Mouse (Mus musculus): ENCODE measurements around the gene Snx11.
A peak's percentile ranks its signal among the peaks of the same experiment; 100 is the strongest.
"Not testable (repeated sequence)": the region's sequence is repeated elsewhere in the genome, so short reads cannot be mapped to it uniquely, and the experiment has no call there.

Gene Snx11

DNA sequence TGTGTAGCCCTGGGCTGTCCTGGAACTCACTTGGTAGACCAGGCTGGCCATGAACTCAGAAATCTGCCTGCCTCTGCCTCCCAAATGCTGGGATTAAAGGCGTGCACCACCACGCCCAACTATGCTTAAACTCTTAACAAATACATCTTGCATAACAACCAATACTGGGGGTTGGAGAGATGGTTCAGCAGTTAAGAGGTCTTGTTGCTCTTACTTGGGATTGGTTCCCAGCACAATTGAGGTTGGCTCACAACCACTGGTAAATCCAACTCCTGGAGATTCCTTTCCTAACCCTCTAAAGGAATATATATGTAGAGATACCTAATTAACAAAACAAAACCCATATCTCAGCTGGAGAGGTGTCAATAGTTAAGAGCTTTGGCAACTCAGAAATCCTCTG, 18.7 kb upstream of the Snx11 start:
- DNase-seq (ENCODE audit: low spot score in 2 of 2) = no peak

DNA sequence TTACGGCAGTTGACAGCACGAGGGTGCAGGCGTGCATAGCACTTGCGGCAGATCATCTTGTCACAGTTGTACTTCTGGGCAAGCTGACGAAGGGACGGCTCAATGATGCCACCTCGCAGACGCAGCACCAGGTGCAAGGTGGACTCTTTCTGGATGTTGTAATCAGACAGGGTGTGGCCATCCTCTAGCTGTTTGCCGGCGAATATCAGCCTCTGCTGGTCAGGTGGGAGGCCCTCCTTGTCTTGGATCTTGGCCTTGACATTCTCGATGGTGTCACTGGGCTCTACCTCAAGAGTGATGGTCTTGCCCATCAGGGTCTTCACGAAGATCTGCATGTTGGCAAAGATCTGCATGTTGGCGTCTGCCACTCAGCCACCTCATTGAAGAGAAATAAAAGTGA, 18.1 kb upstream of the Snx11 start:
- no peak for DNase-seq (ENCODE audit: low spot score in 2 of 2)

DNA sequence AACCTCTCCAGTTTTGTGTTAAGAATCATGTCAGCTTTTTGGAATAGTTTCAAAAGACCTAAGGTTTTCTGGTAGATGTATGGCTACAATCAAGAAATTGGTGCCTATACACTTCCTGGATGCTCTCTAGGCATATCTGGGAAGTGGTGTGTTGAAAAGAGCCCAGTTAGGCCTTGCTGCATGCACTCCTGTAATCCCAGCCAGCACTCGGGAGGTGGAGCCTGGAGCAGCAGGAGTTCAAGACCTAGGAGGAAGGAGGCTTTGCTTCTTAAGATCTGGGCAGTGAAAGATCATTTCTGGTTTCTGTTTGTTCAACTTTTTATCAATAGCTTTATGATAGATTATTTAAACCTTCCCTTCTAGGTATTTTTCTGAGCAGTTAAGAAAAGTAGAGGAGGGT, 13.3 kb upstream of the Snx11 start:
- DNase-seq (ENCODE audit: low spot score in 2 of 2) = no peak

DNA sequence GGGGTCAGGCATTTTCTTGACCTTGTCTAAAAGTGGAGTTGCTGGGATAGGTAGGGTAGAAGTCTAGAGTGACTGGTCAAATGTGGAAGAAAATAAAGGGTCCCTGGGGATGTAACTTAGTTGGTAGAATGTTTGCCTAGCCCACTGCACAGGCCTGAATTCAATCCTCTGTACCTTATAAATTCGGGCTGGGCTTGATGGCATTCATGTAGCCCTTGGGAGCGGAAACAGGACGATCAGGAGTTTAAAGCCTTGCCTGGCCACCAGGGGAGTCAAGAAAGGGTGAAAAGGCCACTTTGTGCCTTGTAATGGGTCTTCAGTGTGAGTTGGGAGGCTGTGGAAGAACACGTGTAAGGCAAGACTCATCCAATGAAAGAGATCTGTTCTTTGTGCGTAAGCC, 12.6 kb upstream of the Snx11 start:
- DNase-seq (ENCODE audit: low spot score in 2 of 2) = no peak

DNA sequence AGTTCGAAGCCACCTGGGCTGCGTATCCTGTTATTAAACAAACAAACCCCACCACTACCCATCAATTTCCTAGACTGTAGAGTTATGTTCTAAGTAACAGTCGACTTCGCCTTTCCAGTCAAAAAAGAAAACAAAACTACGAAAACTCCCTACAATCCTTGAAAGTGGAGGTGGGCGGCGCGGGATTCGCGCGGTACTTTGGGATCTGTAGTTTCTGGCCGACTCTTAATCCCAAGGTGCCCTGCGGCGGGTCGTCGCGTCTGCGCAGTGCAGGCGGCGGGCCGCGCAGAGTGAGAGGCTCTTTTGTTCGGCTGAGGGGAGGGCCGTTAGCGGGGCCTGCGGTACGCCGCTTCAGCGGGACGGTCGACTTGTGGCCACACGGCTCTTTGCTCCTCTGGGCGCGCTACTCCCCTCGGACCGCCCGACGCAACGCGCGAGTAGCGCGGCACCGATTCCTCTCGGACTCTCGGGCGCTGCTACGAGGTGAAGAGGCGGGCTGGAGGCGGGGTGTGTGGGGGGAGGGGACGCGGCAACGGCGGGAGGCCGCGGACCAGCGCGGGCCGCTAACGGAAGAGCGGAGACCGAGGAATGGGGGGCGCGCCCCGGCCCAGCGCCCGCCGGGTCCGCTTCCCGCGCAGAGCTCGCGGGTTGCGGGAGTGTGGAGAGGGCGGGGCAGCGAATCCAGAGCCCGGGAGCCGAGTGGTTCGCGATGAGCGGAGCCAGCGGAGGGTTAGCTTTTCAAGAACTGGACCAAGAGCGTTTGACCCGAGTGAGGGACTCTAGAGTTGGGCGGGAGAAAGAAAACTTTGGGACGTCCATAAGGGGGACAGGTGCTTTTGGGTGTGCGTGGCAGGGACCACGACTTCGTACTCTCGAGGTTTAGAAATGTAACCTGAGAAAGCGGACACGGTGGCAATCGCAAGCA, 11.8 kb upstream of the Snx11 start, which contains the start of gene Cbx1:
Cbx1 (plus strand) TSS at position 257 of the 925 bp plus-strand sequence.
- DNase-seq (ENCODE audit: low spot score in 2 of 2) = peak; percentile 78 to 83

DNA sequence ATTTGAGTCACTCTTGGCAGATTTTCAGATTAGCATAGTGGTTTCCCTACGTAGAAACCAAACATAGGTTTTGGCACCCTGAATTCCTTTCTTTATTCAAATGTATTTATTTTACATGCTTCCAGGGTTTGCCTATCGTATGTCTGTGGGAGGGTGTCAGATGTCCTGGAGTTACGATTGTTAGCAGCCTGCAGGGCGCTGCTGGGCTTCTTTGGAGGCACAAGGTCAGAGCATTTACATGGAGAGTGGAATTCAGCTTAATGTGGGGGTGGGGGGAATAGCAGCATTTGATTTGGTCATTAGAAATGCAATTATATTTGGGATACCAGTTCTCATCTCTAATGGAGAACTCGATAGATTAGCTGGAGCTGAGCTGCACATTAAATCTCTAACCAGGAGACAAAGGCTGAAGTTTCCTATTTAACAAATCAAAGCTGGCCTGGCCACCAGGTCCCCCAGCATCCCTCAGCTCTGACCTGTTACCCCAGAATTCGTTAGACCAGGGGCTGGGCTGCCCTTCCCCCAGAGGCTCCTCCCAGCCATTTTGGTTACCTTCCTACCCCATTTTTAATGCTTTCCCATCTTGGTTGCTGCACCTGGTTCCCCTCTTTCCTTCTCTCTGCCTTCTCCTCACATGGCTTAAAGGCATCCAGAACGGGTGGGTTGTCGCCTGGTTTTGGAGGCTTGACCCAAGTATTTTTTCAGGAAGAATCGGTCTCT, 9.5 kb upstream of the Snx11 start:
- DNase-seq (ENCODE audit: low spot score in 2 of 2) = no peak

DNA sequence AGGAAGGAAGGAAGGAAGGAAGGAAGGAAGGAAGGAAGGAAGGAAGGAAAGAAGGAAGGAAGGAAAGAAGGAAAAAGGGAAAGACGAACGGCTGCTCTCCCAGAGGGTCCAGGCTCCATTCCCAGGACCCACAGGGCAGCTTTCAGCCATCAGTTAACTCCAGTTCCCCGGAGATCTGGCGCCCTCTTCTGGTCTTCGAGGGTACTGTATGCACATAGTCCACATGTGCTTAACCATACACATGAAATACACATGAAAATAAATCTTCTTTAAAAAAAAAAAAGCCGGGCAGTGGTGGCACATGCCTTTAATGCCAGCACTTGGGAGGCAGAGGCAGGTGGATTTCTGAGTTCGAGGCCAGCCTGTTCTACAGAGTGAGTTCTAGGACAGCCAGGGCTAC, 7.5 kb upstream of the Snx11 start:
- DNase-seq (ENCODE audit: low spot score in 2 of 2) = peak; percentile 66 to 81

DNA sequence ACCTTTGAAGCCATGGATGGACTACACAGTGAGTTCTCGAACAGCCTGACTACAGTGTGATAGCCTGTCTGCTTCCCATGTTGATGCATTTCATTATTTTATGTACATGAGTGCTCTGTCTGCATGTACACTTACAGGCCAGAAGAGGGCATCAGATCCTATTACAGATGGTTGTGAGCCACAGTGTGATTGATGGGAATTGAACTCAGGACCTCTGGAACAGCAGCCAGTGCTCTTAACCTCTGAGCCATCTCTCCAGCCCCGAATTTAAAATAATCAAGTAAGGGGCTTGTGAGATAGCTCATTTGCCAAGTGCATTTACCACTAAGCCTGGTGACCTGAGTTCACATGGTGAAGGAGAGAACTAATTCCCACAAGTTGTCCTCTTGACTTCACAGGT, 4.1 kb upstream of the Snx11 start:
- DNase-seq (ENCODE audit: low spot score in 2 of 2) = no peak

DNA sequence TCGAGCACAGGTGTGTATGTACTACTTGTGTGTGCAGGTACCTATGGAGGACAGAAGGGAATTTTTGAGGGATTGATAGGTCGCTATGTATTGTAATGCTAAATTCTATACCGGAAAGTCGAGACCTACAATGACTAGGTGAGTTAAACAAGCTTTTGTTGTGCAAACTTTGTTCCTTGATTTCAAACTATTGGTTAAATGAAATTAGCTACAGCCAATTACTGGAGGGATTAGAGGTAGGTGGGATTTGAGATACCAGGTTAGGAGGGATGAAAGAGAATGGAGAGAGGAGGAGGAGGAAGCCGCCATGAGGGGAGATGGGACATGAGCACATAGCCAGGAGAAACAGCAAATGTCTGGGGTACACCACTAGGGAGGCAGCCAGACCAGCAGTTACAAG, 2.9 kb upstream of the Snx11 start:
- no peak for DNase-seq (ENCODE audit: low spot score in 2 of 2)

DNA sequence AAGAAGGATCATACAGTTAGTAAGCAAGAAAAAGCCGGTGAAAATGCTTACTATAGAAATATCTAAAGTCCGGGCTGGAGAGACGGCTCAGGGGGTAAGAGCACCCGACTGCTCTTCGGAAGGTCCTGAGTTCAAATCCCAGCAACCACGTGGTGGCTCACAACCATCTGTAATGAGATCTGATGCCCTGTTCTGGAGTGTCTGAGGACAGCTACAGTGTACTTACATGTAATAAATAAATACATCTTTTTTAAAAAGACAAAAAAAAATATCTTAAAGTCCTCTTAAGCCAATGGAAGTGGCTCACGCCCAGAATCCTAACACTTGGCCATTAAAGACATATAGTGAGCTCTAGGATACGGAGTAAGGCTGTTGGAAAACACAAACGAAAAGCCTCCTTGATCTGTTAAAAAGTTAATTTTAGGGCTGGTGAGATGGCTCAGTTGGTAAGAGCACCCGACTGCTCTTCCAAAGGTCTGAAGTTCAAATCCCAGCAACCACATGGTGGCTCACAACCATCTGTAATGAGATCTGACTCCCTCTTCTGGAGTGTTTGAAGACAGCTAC, 785 bp upstream of the Snx11 start:
- not testable (repeated sequence) for DNase-seq (ENCODE audit: low spot score in 2 of 2)

DNA sequence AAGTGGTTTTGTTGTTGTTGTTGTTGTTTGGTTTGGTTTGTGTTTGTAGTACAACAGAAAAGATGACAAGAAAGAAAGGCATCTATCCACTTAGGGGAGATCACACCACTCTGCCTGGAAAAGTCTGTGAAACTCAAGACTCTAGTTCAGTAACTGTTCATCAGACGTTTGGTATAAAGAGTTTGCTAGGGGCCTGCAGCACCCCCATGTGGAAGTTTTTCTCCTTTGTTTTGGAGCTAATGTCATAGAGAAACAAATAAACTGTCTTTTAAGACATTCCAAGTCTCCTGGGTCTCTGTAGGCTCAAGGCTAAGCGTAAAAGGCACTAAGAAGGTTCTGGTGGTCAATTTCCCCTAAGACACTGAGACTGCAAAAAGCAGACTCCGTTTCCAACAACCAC, 1.3 kb downstream of the Snx11 start:
- DNase-seq (ENCODE audit: low spot score in 2 of 2) = no peak

DNA sequence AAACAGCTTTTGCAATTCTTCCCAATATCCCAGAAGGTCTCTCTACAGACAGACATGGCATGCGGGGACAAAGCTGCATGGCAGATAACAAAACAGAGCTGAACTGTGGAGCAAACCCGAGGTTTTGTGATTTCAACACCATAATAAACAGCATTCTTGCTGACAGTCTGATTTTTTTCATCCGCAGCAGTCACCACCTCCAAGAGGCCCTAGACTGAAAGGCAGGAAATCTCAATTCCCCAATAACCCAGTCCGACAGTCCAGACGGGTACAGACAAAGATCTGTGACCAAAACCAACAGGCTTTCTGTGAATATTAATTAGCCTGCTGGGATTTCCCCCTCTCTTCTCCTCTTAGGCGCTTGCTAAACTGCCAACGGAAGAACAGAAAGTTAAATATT, 1.7 kb downstream of the Snx11 start:
- DNase-seq (ENCODE audit: low spot score in 2 of 2) = no peak

DNA sequence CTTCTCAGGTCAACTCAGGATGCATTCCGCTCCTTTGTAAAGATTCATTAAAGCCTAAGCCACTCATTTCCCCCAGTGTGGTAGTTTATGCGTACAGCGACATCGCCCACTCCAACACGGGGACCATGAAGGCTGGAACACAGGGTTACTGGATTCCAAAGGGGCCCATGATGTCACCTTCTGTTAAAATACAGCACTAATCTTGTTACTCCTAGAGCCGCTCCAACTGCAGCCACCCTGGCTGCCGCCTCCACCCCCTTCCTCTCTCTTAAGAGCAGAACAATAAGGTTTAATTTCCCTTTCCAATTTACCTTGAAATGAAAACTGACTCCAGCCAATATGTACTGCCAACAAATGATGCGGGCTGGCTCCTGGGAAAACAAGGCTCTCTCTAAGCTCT, 2.3 kb downstream of the Snx11 start:
- no peak for DNase-seq (ENCODE audit: low spot score in 2 of 2)

DNA sequence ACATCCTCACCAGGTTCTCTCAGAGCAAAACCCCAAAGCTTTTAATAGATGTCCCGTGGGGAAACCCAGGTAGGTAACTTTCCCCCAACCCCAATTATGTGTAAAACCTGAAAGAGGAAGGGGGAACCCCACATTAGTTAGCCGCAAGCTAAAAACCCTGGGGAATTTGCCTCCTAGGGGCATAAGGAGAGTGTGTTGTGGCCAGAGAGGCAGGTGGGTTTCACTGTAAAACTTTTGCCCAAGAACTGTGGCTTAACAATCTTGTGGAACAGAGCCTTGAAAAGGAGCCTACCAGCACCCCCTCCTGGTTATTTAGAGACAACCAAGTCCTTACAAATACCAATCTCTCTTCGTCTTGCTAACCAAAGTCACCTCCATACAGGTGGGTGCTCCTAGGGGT, 2.8 kb downstream of the Snx11 start:
- DNase-seq (ENCODE audit: low spot score in 2 of 2) = no peak

DNA sequence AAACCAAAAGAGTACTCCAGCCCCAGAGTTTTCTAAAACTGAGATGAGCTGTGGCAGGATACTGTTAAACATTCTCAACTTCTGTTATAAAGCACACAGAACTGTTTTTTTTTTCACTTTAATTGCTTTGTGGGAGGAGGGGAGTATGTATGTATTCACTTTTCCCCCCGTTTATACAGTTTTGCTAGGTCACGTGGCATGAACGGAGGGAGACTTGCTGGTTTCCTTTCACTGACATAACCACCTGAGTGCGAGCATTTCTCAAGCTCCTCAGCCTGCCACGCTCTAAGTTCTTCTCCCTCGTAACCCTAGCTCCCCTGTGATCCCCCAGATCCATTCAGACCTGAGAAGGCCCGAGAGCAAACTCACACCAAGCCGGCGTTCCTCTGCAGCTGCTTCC, 4.9 kb downstream of the Snx11 start:
- DNase-seq (ENCODE audit: low spot score in 2 of 2) = no peak

DNA sequence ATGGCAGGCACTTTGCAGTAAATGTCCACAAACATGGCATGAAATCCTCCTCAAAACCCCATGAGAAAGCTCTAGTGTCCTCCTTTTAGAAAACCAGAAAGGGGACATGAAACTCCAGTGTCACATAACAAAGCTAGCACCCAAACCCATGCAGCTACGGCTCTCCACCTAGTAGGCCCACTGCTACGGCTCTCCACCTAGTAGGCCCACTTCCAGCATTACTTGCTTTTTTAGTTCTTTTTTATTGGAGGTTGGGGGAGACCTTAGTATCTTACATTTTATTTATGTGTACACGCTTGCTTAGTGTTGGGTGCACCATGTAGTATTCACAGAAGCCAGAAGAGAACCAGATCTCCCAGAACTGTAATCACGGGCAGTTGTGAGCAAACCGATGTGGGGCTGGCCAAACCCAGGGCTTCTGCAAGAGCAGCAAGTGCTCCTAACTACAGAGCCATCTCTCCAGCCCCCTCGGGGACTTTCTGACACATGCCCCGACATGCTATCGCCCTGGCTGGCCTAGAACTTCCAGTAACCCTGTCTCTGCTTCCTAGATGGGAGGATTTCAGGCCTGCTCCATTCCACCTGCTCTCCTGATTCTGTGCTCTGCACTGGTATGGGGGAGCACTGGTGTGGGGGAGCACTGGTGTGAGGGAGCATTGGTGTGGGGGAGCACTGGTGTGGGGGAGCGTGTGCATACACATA, 5.9 kb downstream of the Snx11 start:
- no peak for DNase-seq (ENCODE audit: low spot score in 2 of 2)

DNA sequence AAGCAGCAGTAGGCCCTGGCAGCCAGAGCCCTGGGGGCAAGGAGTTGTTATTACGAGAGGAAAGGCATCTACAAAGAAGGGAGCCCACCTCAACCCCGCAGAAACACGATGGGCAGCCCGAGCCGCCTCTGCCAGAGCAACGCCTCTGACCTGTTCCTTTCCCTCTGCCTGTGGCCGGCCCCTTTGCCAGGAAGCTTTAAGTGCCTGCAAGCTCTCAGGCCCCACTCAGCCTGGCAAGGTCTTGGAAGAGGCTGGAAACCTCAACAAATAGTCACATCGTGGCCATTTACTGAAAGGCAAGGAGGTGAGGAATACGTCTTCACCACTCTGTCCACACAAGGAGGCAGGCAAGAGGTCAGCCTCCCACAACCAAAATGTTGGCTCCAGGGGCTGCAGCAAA, 9.1 kb downstream of the Snx11 start:
- DNase-seq (ENCODE audit: low spot score in 2 of 2) = no peak

DNA sequence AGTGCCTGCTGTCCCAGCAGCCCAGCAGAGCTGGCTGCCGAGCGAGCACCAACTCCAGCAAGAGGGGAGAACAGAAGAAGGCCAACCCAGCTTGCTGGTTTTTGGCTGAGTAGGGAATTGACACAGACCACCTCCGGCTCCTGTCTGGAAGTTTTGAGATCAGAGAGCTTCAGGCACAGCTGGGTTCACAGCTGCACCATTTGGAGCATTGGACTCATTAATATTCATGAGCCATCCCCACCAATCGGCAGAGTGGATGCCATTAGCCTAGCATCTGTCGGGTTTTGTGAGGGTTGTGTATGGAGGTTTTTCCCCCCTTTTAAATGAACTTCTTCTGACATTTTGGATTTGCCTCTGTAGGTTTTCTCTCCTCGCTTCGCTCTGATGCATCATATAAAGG, 10.3 kb downstream of the Snx11 start:
- DNase-seq (ENCODE audit: low spot score in 2 of 2) = no peak

DNA sequence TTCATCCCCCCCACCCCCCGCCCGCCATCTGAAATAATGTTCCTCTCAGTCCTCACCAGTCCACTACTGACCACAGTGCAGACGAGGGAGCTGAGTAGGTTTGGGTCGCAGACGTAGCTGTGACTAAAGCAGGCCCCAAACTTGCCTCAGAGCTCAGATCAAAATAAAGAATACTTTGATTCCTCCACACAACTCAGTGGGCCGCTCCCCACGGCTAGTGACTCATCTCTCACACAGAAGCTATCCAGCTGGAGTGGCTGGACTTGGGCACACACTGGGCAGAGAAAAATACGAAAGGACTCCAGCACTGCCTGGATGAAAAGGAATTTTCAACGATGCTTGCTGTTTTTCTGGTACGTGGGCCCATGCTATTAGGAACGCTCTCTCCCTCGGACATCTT, 10.8 kb downstream of the Snx11 start:
- DNase-seq (ENCODE audit: low spot score in 2 of 2) = no peak

DNA sequence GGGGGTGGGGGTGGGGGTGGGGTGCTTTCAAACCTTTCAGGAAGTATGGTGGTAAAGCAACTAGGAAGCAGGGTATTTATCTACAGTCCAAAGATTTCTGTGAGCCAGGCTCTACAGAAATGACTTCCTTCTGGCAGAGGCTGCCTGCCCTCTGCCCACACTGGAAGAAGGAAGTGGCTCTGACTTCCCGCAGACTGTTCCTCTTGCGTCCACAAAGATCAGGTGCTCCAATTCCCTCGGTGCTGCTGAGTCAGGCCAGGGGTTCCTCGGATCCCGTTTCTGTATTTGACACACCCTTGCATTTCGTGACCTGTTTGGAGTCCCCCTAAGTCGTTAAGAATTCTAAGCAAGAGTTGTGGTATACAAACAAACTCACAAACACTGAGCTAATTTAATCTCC, 11.7 kb downstream of the Snx11 start:
- DNase-seq (ENCODE audit: low spot score in 2 of 2) = no peak

DNA sequence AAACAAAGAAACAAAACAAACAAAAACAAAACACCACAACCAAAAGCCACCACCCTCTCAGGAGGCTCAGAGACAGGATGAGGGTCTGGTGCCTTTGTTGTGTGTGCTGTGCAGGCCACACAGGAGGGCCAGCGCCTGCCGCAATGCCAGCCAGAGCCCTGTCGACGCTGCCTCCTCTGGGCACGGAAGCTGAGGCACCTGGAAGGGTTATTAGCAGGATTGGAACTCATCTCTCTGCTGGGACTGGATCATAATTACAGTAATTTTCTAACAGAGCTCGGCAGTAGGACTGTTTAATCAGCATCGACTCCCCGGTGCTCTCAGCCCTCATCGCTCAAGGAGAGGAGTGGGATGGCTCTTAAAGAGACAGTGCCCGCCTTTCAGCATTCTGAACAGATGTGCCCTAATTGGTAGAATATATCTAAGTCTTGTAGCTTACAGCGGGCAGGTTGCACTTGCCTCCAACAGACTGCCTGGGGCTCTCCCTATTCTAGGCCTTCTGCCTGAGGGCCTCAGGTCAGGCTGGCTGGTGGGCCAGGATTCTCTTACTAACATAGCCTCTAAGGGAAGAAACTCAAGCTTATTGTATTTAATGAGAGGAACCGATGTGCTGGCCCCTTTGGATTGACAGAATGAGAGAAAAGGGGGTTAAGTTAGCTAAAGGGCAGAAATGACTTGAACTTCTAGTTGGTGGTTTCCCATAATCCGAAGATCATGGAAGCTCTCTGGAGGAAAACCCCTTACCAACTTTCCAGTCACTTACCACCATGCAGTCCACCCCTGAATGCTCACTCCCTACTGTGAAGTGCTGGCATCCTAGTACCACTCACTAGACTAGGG, 12.6 kb downstream of the Snx11 start:
- no peak for DNase-seq (ENCODE audit: low spot score in 2 of 2)
